Mouse (Mus musculus) spleen, adult 2 months (tissue): Measurements from ENCODE around the gene Tbc1d10a.

Experiments used
- CTCF ChIP-seq: fragments of 200-500 bp; IDR thresholded peaks from 2 replicates; pipeline ENCODE4 v1.5.1; 2011; ENCODE audit warnings: mild to moderate bottlenecking, inconsistent platforms; ENCODE audit not compliant: insufficient read depth, insufficient read length, insufficient replicate concordance; ENCODE audit errors: extremely low read depth
- POLR2A ChIP-seq: fragments of 200-500 bp; IDR thresholded peaks from 2 replicates; pipeline ENCODE4 v1.6.1; 2011; ENCODE audit warnings: low read depth, low read length, inconsistent platforms

- TF ChIP-seq CTCF (no peak), POLR2A (no peak)
Measured at GRCm38 (mm10) chr11:4192757-4193156, 6.2 kb downstream of the Tbc1d10a start.
